Mouse (Mus musculus): ENCODE data around the gene Tnfaip8l3.

DNA sequence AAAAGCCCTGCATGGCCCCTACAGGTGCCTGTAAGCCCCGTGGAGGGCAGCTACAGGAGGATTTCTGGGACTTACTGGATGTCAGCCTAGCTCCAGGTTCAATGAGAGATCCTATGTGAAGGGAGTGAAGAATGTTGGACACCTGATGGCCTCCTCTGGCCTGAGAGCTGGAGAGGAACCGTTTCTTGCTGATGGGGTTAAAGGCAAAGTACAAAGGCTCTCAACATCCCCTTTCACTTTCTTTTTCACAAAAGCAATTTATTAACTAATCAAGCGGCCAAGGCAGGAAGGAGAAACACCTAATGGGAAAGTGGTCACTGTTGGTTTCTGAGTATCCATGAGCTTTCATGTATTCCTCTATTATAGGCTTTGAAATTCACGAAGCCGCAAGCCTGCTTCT, 1.0 kb upstream of the Tnfaip8l3 start:
- TF ChIP-seq CTCF (IDR thresholded peaks at IDR 0.05; ENCODE audit: insufficient read depth, low read depth, low read length): no peak
- no peak for TF ChIP-seq POLR2A (IDR thresholded peaks at IDR 0.05; ENCODE audit: insufficient read depth, low read depth, low read length)

Data from olfactory bulb, adult 2 months (tissue).